Mouse (Mus musculus) ES-Bruce4 (cell line): Measurements from ENCODE around the gene Lmx1b. TPM values are rescaled to one million over a fixed set of nuclear protein-coding genes. Genes with fewer than 3 reads are reported as not detected.

ENCODE experiments used
- H3K27ac ChIP-seq: 2 replicates; pipeline ENCODE4 v1.5.1; 2012; ENCODE audit warnings: low read length, inconsistent platforms; ENCODE audit not compliant: insufficient read depth
- H3K27me3 ChIP-seq: 2 replicates; pipeline ENCODE4 v1.6.1; 2012; ENCODE audit warnings: mild to moderate bottlenecking, low read length, inconsistent platforms; ENCODE audit not compliant: control insufficient read depth, poor library complexity, insufficient read depth, severe bottlenecking
- H3K36me3 ChIP-seq: 2 replicates; pipeline ENCODE4 v1.6.1; 2012; ENCODE audit warnings: inconsistent platforms, mild to moderate bottlenecking, low read length, moderate library complexity; ENCODE audit not compliant: control insufficient read depth, poor library complexity, insufficient read depth, severe bottlenecking
- H3K4me1 ChIP-seq: one replicate; pipeline ENCODE4 v1.8.1; 2011; ENCODE audit warnings: low read length; ENCODE audit not compliant: control insufficient read depth, insufficient read depth
- H3K4me3 ChIP-seq: 2 replicates; pipeline ENCODE4 v1.5.1; 2011; ENCODE audit warnings: low read depth, mild to moderate bottlenecking, low read length
- H3K9ac ChIP-seq: 2 replicates; pipeline ENCODE4 v1.6.1; 2012; ENCODE audit warnings: low read depth, mild to moderate bottlenecking, inconsistent platforms; ENCODE audit not compliant: poor library complexity, severe bottlenecking
- H3K9me3 ChIP-seq: replicated peaks from 2 replicates; pipeline ENCODE4 v1.6.1; 2012; ENCODE audit warnings: mild to moderate bottlenecking, low read length, inconsistent platforms; ENCODE audit not compliant: control insufficient read depth, poor library complexity, insufficient read depth, severe bottlenecking
- CTCF ChIP-seq: IDR thresholded peaks from one replicate; pipeline ENCODE4 v1.8.1; 2011; ENCODE audit warnings: low read depth, low read length
- EP300 ChIP-seq: IDR thresholded peaks from 2 replicates; pipeline ENCODE4 v1.6.1; 2011; ENCODE audit warnings: low read depth, low read length; ENCODE audit not compliant: insufficient read depth
- POLR2A ChIP-seq: IDR thresholded peaks from one replicate; pipeline ENCODE4 v1.8.1; 2011; ENCODE audit warnings: low read length; ENCODE audit not compliant: insufficient read depth
- polyA plus RNA-seq: library from polyadenylated mRNA; stranded (reverse); fragments of >200 nt; gene quantifications from 2 replicates; pipeline ENCODE4 v1.2.4, GENCODE M21; 2011; ENCODE audit warnings: low read depth; ENCODE audit not compliant: missing spikeins, insufficient read depth, insufficient read length

The Lmx1b gene
- polyA plus RNA-seq, 1 experiment: 0.58 TPM

- Histone ChIP-seq H3K9ac (no peak overlapping the region), H3K4me3 (no peak overlapping the region), H3K27ac (no peak overlapping the region), H3K4me1 (no peaks in the 10 kb centered on the region), H3K9me3 (no peaks in the 10 kb centered on the region), H3K27me3 (no peaks in the 10 kb centered on the region), H3K36me3 (no peaks in the 10 kb centered on the region)
- no peak for TF ChIP-seq POLR2A
- TF ChIP-seq EP300: no peak
- no peak for TF ChIP-seq CTCF
Observed at GRCm38 (mm10) chr2:33659288-33659629, 18.9 kb upstream of the Lmx1b start.

- Histone ChIP-seq H3K9me3 (no peaks in the 10 kb centered on the region), H3K4me3 (no peak overlapping the region), H3K27ac (no peak overlapping the region), H3K27me3 (no peaks in the 10 kb centered on the region), H3K36me3 (no peaks in the 10 kb centered on the region), H3K4me1 (no peaks in the 10 kb centered on the region), H3K9ac (no peak overlapping the region)
- TF ChIP-seq POLR2A (no peak), EP300 (no peak), CTCF (no peak)
Observed at GRCm38 (mm10) chr2:33658602-33659287, 18.4 kb upstream of the Lmx1b start.

GRCm38 (mm10) chr2:33652517-33653198 is 12.3 kb upstream of the Lmx1b start:
- Histone ChIP-seq H3K4me1 (no peaks in the 10 kb centered on the region), H3K4me3 (no peak overlapping the region), H3K9ac (no peak overlapping the region), H3K27ac (no peak overlapping the region), H3K36me3 (no peaks in the 10 kb centered on the region), H3K9me3 (no peaks in the 10 kb centered on the region), H3K27me3 (no peaks in the 10 kb centered on the region)
- TF ChIP-seq CTCF: peak; percentile 51
- TF ChIP-seq EP300: no peak
- TF ChIP-seq POLR2A: no peak

- H3K27me3 ChIP-seq: 0 out of 2 replicates have a peak, but pooled peaks cover 2% of the 10 kb centered on the region
- TF ChIP-seq EP300 (no peak), POLR2A (no peak), CTCF (no peak)
- no peaks in the 10 kb centered on the region for H3K9me3 ChIP-seq
- no peaks in the 10 kb centered on the region for H3K36me3 ChIP-seq
- H3K9ac ChIP-seq: no peak overlapping the region
- H3K4me1 ChIP-seq: no peaks in the 10 kb centered on the region
- H3K4me3 ChIP-seq: no peak overlapping the region
- no peak overlapping the region for H3K27ac ChIP-seq
Observed at GRCm38 (mm10) chr2:33649371-33649770, 9.1 kb upstream of the Lmx1b start.

GRCm38 (mm10) chr2:33648894-33649293 is 8.6 kb upstream of the Lmx1b start:
- H3K27ac ChIP-seq: no peak overlapping the region
- H3K4me3 ChIP-seq: no peak overlapping the region
- no peak overlapping the region for H3K9ac ChIP-seq
- no peaks in the 10 kb centered on the region for H3K4me1 ChIP-seq
- H3K27me3 ChIP-seq: 0 out of 2 replicates have a peak, but pooled peaks cover 2% of the 10 kb centered on the region
- no peak for TF ChIP-seq EP300
- TF ChIP-seq CTCF: no peak
- TF ChIP-seq POLR2A: no peak
- H3K9me3 ChIP-seq: no peaks in the 10 kb centered on the region
- H3K36me3 ChIP-seq: no peaks in the 10 kb centered on the region

GRCm38 (mm10) chr2:33646283-33646550 is 5.9 kb upstream of the Lmx1b start:
- Histone ChIP-seq H3K4me3 (no peak overlapping the region), H3K27ac (no peak overlapping the region), H3K36me3 (no peaks in the 10 kb centered on the region), H3K4me1 (no peaks in the 10 kb centered on the region), H3K27me3 (peaks cover 14% of the 10 kb centered on the region; the same call in 1 of the 2 replicates), H3K9ac (no peak overlapping the region), H3K9me3 (no peaks in the 10 kb centered on the region)
- TF ChIP-seq POLR2A (no peak), CTCF (no peak), EP300 (no peak)
